Mouse (Mus musculus) lung, embryonic 16.5 days (tissue): Measurements from ENCODE around the gene Ccdc12. TPM values are rescaled to one million over a fixed set of nuclear protein-coding genes. Genes with fewer than 3 reads are reported as not detected.

Experiments
- ATAC-seq: fragments of 200-750 bp; cut with Nextera tagmentation; 2 replicates; pipeline ENCODE4 v1.8.0; 2017; ENCODE audit warnings: low read depth, mild to moderate bottlenecking, moderate library complexity
- H3K27ac ChIP-seq: fragments of 300-500 bp; sonication (generic); 2 replicates; pipeline ENCODE4 v1.5.1; 2014; ENCODE audit warnings: mild to moderate bottlenecking, control low read depth, low read length
- H3K27me3 ChIP-seq: fragments of 300-500 bp; sonication (generic); 2 replicates; pipeline ENCODE4 v1.6.1; 2014; ENCODE audit warnings: low read depth, low read length, mixed read lengths; ENCODE audit not compliant: control insufficient read depth, insufficient read depth
- H3K36me3 ChIP-seq: fragments of 300-500 bp; sonication (generic); 2 replicates; pipeline ENCODE4 v1.6.1; 2014; ENCODE audit warnings: low read length; ENCODE audit not compliant: control insufficient read depth, insufficient read depth
- H3K4me1 ChIP-seq: fragments of 300-500 bp; sonication (generic); replicated peaks from 2 replicates; pipeline ENCODE4 v1.6.1; 2014; ENCODE audit warnings: low read length, mixed read lengths; ENCODE audit not compliant: control insufficient read depth, insufficient read depth
- H3K4me2 ChIP-seq: fragments of 300-500 bp; sonication (generic); 2 replicates; pipeline ENCODE4 v1.6.1; 2014; ENCODE audit warnings: low read depth, low read length, control low read depth
- H3K4me3 ChIP-seq: fragments of 300-500 bp; sonication (generic); 2 replicates; pipeline ENCODE4 v1.5.1; 2014; ENCODE audit warnings: mild to moderate bottlenecking, low read length, control low read depth
- H3K9ac ChIP-seq: fragments of 300-500 bp; sonication (generic); 2 replicates; pipeline ENCODE4 v1.6.1; 2014; ENCODE audit warnings: low read length, control low read depth
- H3K9me3 ChIP-seq: fragments of 300-500 bp; sonication (generic); 2 replicates; pipeline ENCODE4 v1.6.1; 2016; ENCODE audit warnings: low read length; ENCODE audit not compliant: control insufficient read depth
- WGBS: fragments of 180-500 bp; shearing (Covaris S2); extraction: QIAGEN DNeasy Blood & Tissue Kit; methylation state at CpG from one replicate; pipeline ENCODE4 v1.1.7; 2014; 5-methylcytosine and 5-hydroxymethylcytosine counted together
- polyA plus RNA-seq: library from polyadenylated mRNA; unstranded; fragments of >200 nt; fragmentation: Nextera tagmentation; extraction: Ambion mirVana; gene quantifications from 2 replicates; pipeline ENCODE4 v1.2.1, GENCODE M21; 2015

Gene Ccdc12
- polyA plus RNA-seq, 1 experiment from 2014 or later = 160 TPM

DNA sequence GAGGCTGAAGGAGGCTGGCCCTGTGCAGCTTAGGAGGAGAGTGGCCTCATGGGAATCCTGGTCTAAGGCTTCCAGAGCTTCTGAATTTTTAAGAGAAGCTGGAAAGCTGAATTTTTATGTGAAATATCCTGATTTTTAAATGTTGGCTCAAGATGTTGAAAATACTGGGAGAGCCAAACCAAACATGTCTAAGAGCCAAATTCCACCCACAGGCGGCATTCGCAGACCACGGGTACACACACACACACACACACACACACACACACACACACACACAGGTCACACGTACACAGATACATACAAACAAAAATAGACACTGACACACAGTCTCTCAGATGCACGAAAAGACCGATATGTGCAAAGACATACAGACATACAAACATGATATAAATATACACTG, 61.8 kb downstream of the Ccdc12 start:
- H3K27ac ChIP-seq = no peak overlapping the region
- H3K9ac ChIP-seq = no peak overlapping the region

GRCm38 (mm10) chr9:110718810-110719209, 62.5 kb downstream of the Ccdc12 start:
- H3K27ac ChIP-seq = no peak overlapping the region
- H3K36me3 ChIP-seq = 0 out of 2 replicates have a peak, but pooled peaks cover 7% of the 10 kb centered on the region
- H3K4me1 ChIP-seq = no peaks in the 10 kb centered on the region
- H3K27me3 ChIP-seq = no peaks in the 10 kb centered on the region
- no peaks in the 10 kb centered on the region for H3K9me3 ChIP-seq
- ATAC-seq = no peak
- 69% methylated on average over 3 of the region's 3 CpGs for WGBS
- no peak overlapping the region for H3K9ac ChIP-seq
- no peak overlapping the region for H3K4me3 ChIP-seq
- H3K4me2 ChIP-seq = no peak overlapping the region

More for the DNA sequence above, 61.8 kb downstream of the Ccdc12 start:
- no peaks in the 10 kb centered on the region for H3K4me1 ChIP-seq
- H3K9me3 ChIP-seq = no peaks in the 10 kb centered on the region
- no peak for ATAC-seq
- no peak overlapping the region for H3K4me2 ChIP-seq
- peaks cover 8% of the 10 kb centered on the region; the same call in 1 of the 2 replicates for H3K36me3 ChIP-seq
- H3K27me3 ChIP-seq = no peaks in the 10 kb centered on the region
- H3K4me3 ChIP-seq = no peak overlapping the region
- WGBS = 76% methylated on average over 6 of the region's 6 CpGs

DNA sequence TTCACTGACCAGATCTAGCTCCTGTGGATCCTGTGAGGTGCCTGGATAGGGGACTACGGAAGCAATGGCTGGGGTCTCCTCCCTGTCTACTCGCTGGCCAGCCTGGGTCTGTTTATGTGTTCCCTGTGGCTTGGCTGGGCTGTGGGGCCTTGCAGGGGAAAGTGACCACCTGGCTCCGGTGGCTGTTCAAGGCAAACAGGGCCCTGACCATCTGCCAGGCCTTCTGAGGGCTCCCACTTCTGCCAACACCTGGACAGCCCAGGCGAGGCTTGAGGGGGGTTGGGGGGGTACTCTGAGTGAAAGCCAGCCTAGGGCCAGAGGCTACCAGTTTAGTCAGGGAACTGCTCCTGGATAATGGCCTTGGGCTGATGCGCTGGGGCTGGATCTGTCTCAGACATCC, 63.7 kb downstream of the Ccdc12 start:
- no peaks in the 10 kb centered on the region for H3K27me3 ChIP-seq
- H3K4me2 ChIP-seq = no peak overlapping the region
- no peak overlapping the region for H3K27ac ChIP-seq
- no peak overlapping the region for H3K9ac ChIP-seq
- no peaks in the 10 kb centered on the region for H3K4me1 ChIP-seq
- H3K9me3 ChIP-seq = no peaks in the 10 kb centered on the region
- H3K4me3 ChIP-seq = no peak overlapping the region
- H3K36me3 ChIP-seq = peaks cover 9% of the 10 kb centered on the region; the same call in 1 of the 2 replicates
- no peak for ATAC-seq
- 43% methylated on average over 5 of the region's 5 CpGs for WGBS

DNA sequence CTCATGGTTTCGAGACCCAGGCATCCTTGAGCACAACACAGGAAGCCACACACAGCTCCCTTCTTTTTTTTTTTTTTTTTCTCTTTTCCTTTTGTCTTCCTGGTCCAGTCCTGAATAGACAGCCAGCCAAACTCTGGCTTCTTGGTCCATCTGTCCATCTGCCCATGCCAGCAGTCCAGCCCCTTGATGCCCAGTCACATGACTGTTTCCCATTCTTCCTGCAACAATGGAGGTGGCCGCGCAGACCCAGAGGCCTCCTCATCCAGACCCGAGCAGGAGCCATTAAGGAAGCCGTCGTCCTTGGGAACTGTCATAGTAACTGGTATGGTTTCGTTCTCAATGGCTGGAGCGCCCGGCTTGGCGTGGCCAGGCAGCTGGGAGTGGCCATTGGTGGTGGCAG, 65.8 kb downstream of the Ccdc12 start:
- no peaks in the 10 kb centered on the region for H3K27me3 ChIP-seq

DNA sequence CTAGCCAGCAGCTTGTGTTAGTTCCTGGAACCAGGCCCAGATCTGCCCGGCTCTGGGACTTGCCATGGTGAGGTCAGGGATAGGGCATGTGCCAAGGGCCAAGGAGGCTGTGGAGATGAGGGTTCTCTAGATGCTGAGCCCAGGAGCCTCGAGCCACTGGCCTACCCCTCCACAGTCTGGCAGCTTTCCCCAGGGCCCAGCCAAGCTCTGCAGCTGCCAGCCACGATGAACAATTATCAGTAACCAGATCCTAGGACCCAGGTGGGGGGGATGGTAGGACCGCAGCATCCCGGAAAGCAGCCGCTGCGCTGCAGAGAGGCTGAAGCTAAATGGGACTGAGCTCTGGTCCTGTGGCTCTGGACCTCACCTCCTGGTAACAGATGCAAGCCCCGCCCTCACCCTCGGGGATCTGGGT, 69.4 kb downstream of the Ccdc12 start:
- peaks cover 3% of the 10 kb centered on the region; the same call in 1 of the 2 replicates for H3K27me3 ChIP-seq
- H3K9me3 ChIP-seq = no peaks in the 10 kb centered on the region
- no peak overlapping the region for H3K4me2 ChIP-seq
- H3K9ac ChIP-seq = no peak overlapping the region
- H3K27ac ChIP-seq = no peak overlapping the region
- no peak for ATAC-seq
- WGBS = 27% methylated on average over 9 of the region's 9 CpGs
- H3K36me3 ChIP-seq = peaks cover 15% of the 10 kb centered on the region
- no peak overlapping the region for H3K4me3 ChIP-seq
- 0 out of 2 replicates have a peak, but pooled peaks cover 4% of the 10 kb centered on the region for H3K4me1 ChIP-seq

More for the DNA sequence above, 65.8 kb downstream of the Ccdc12 start:
- H3K36me3 ChIP-seq = peaks cover 6% of the 10 kb centered on the region; the same call in 1 of the 2 replicates
- no peak overlapping the region for H3K9ac ChIP-seq
- no peak for ATAC-seq
- H3K9me3 ChIP-seq = no peaks in the 10 kb centered on the region
- 0 out of 2 replicates have a peak, but pooled peaks cover 4% of the 10 kb centered on the region for H3K4me1 ChIP-seq
- no peak overlapping the region for H3K4me2 ChIP-seq
- H3K4me3 ChIP-seq = no peak overlapping the region
- H3K27ac ChIP-seq = no peak overlapping the region
- WGBS = 85% methylated on average over 10 of the region's 10 CpGs

DNA sequence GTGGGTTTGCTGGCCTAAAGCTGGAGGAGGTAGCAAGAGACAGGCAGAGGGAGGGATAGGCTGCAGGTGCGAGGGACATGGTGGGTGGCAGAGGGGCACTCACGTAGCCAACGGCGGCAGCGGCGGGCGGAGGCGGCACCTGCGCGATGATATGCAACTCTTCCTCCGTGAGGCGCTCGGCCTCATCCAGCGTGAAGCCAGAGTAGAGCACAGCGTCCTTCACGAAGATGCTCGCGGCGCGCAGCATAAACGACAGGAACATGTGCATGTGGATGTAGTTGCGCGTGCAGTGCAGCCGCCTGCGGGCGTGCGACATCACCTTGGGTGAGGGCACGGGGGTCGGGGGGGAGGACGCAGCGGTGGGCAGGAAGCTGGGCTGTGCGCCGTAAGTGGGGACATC, 70.6 kb downstream of the Ccdc12 start:
- no peak for ATAC-seq
- no peak overlapping the region for H3K4me3 ChIP-seq
- peaks cover 15% of the 10 kb centered on the region for H3K36me3 ChIP-seq
- 0 out of 2 replicates have a peak overlapping the region, but pooled peaks have one; percentile 19 for H3K4me2 ChIP-seq
- peaks cover 6% of the 10 kb centered on the region for H3K4me1 ChIP-seq
- H3K27ac ChIP-seq = no peak overlapping the region
- peaks cover 3% of the 10 kb centered on the region; the same call in 1 of the 2 replicates for H3K27me3 ChIP-seq
- WGBS = 41% methylated on average over 30 of the region's 33 CpGs
- no peaks in the 10 kb centered on the region for H3K9me3 ChIP-seq
- H3K9ac ChIP-seq = no peak overlapping the region

- Histone ChIP-seq H3K4me3 (no peak overlapping the region), H3K4me1 (peaks cover 32% of the 10 kb centered on the region), H3K27me3 (peaks cover 8% of the 10 kb centered on the region; the same call in 1 of the 2 replicates), H3K27ac (no peak overlapping the region), H3K9me3 (no peaks in the 10 kb centered on the region), H3K4me2 (no peak overlapping the region), H3K36me3 (peaks cover 8% of the 10 kb centered on the region), H3K9ac (no peak overlapping the region)
- 10% methylated on average over 8 of the region's 8 CpGs for WGBS
- no peak for ATAC-seq
These were observed 73.5 kb downstream of the Ccdc12 start for GRCm38 (mm10) chr9:110729841-110730240.

DNA sequence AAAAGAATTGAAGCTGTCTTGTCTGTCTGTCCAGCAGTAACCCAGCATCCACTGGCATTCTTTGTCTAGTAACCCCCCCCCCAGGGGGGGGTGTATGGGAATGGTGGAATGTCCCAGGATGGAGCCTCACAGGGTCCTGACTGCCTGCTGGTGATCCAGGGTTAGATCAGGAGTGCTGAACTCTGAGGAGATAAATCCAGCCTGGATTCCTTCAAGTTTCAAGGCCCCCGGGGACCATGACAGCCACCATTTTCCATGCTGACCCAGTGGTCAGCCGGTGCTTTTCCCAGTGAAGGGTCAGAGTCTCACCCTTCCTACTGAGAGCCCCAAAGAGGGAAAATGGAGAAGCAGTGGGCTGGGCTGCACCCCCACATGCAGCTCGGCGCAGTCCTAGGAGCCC, 75.6 kb downstream of the Ccdc12 start:
- no peak overlapping the region for H3K4me2 ChIP-seq
- no peak for ATAC-seq

DNA sequence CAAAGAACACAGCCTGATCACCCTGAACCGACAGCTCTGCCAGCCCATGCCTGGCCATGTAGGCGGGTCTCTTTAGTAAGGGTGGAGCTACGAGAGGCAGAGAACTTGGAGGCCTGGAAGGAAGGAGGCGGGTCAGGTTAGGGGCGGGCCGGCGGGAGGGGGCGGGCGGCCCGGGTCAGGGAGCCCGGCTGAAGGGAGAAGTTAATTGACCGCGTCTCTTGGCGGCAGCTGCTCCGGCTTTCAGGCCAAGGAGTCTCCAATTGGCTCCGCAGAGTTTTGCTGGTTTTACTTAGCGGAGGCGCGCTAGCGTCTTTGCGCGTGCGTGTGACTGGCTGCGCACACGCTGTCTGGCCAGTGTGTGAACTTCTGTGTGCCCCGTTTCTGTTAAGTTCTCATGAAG, 76.3 kb downstream of the Ccdc12 start:
- Histone ChIP-seq H3K27me3 (peaks cover 8% of the 10 kb centered on the region; the same call in 1 of the 2 replicates), H3K4me2 (peak overlapping the region; percentile 78), H3K9me3 (no peaks in the 10 kb centered on the region), H3K4me1 (peaks cover 40% of the 10 kb centered on the region), H3K36me3 (peaks cover 7% of the 10 kb centered on the region), H3K9ac (peak overlapping the region; percentile 9), H3K4me3 (peak overlapping the region; percentile 46), H3K27ac (peak overlapping the region; percentile 68; the same call in 1 of the 2 replicates)
- peak; percentile 95 for ATAC-seq
- under 1% methylated on average over 26 of the region's 26 CpGs for WGBS

More for the DNA sequence above, 75.6 kb downstream of the Ccdc12 start:
- WGBS = 59% methylated on average over 4 of the region's 4 CpGs
- H3K9me3 ChIP-seq = no peaks in the 10 kb centered on the region
- no peak overlapping the region for H3K27ac ChIP-seq
- peaks cover 33% of the 10 kb centered on the region for H3K4me1 ChIP-seq
- H3K36me3 ChIP-seq = peaks cover 8% of the 10 kb centered on the region
- peaks cover 8% of the 10 kb centered on the region; the same call in 1 of the 2 replicates for H3K27me3 ChIP-seq
- H3K9ac ChIP-seq = no peak overlapping the region
- H3K4me3 ChIP-seq = no peak overlapping the region
